Mouse (Mus musculus) right cerebral cortex, postnatal 25 days (tissue): ENCODE data around the gene Gm2115.
A peak's percentile ranks its signal among the peaks of the same experiment; 100 is the strongest.

Experiments used
- DNase-seq: peaks from one replicate; pipeline ENCODE4 v3.0.0; 2022

The Gm2115 gene

DNA sequence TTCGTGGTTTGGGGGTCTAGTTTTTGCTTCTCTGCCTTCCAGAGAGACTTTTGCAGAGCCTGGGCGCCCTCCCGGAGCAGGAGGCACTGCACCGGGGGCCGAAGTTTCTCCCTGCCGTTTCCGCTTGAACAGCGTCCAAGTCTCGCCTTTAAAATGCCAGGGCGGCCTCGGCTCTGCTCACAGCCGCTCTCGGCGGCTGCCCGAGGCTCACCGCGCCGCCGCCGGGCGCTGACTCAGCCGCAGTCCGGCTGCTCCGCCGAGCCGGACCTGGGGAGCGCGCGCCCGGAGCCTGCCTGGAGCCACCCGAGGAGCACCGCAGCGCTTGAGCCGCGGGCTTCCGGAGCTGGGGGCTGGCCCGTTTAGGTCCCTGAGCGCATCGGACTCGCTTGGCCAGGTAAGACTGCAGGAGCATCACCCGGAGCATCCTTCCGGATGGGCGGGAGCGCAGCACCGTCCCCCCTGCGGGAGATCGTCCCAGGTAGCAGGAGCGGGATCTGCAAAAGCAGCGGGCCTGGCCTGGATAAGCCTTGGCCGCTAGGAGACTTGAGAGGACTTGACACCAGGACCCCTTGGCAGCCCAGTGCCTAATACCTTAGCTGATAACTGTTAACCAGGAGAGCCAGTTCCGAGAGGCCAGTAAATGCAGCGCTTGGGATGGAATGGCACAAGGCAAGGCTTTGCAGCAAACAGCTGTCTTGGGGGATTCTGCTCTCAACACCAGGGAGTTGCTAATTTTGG is at the start of gene Gm2115:
TSS of gene Gm2115 (plus strand) at position 159 of the 738 bp plus-strand sequence.
- DNase-seq: peak; percentile 53

DNA sequence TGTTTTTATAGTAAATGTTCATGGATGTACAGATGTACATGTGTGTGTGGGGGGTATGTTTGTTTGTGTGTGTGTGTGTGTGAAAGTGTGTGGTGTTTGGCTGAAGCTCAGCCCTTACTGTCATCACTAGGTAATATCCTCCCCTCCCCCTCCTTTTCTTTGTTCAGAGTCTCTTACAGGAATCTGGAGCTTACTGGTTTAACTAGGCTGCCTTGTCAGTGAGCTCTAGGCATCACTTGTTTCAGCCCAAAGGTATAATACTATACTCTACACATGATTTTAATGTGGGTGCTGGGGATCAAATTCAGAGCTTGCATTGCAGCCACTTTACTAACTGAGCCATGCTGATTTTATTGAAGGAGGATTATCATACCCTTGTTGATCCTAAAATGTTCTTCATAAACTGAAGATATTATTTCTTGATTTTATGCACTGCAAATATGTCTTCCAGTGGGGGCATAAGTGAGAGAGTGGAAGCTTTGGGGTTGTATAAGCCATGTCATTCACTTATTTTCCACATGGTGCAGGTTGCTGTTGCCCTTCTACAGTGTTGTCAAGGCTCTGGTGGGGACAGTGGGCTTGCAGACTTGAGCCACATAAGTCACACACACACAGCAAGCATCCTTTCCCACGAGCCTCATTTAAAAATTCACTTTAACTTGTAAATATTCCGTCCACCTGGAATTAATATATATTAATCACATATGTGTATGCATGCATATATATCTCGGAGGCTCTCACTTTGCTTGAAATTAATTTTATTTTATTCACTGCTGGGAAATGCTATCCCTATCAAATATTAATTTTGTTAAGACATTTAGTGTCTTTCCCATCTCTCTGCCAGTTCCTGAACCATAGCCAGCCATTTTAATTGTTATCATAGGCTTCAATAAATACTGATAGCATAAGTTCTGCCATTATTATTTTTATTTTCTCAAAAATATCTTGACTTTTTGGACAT is 45.0 kb upstream of the Gm2115 start:
- DNase-seq: no peak

DNA sequence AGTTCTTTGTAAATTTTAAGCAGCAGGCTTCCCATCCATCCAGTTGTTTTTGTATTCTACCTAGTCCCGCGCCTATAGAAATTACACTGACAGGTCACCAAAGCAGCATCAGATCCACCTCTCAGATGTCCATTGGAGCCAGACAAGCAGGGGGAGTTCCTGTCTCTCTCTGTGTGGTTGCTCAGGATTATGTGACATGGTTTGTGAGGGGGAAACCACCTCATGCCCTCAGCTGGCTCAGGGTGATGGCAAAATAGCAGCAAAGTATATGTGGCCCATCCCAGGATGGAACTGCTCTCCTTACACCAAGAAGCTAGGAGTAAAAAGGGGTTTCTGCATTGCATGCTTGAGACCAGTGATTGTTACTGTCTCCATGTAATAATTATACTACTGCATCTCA is 42.3 kb upstream of the Gm2115 start:
- DNase-seq: no peak

DNA sequence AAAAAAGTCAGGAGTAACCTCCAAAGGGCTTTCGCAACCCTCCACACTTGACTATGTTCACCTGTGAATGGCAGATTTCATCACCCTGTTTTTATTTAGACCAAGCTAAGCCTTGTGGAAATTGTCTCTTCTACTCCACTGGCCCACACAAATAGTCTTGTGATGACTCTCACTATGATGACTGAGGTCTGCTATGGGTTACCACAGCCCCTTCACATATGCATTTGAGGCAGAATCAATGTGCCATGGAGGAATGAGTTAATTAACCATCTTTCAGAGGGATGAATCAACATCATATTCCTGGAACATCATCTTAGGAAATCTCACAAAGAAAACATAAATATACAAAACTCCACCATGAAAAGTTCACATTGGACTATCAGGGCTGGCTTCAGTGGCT is 25.6 kb upstream of the Gm2115 start:
- no peak for DNase-seq

DNA sequence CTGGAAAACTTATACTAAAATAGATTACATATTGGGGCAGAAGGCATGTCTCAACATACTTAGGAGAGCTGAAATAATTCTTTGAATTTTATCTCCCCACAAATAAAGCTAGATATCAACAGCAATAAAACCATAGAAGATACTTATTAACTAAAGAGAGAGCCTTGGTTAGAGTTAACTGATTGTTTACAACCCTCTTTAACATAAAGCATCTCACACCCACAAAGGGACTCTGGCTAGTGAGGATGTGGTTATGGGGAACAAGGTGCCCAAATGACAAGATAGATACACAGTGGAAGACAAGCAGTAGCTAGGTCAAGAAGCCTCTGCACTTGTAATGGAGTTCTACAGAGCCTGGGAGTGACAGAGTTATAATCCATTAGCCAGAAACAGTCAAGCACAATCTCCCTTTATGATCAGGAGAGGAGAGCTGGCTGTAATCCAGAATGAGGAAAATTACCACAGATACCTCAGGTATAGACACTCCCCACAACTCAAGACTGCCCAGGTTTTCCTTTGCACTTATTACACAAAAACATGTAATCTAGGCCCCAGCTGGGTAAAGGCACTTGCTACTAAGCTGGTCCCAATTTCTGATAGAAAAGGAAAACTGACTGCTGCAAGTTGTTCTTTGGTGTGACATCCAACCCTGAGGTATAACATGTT is 10.1 kb upstream of the Gm2115 start:
- DNase-seq: no peak

DNA sequence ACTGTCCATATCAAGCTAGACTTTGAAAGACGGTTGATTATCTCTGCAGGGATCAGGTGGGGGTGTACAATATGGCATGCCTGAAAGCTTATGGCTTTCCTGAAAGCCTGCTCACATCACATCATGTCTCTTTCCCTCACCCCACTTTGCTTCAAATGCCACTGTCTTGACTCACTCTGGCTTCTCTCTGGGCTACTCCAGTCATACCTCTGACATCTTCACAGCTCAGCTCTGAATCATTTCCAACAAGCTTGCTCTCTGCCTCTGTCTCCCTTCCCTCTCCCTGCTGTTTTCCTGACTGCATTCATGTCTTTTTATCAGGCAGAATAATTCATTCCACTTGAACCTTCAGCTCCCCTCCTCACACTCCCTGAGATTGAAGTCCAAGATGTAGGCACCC is 7.4 kb upstream of the Gm2115 start:
- no peak for DNase-seq

DNA sequence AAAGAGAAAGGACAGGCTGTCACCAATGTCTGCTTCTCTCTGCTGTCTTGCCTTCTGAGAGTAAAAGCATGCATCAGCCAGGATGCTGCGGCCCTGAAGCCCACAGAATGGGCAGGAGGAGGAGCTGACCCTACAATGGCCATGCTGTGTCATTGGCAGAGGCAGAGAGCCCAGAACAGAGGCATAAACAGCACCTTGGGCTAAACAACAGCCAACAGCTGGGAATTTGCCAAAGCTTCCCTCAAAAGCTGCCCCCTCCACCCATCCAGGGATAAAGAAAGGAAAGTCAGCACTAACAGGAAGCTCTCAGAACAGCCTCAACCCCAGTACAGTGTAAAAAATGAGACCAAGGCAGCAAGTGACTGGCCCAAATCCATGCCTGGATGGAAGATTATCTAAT is 6.3 kb upstream of the Gm2115 start:
- DNase-seq: no peak

DNA sequence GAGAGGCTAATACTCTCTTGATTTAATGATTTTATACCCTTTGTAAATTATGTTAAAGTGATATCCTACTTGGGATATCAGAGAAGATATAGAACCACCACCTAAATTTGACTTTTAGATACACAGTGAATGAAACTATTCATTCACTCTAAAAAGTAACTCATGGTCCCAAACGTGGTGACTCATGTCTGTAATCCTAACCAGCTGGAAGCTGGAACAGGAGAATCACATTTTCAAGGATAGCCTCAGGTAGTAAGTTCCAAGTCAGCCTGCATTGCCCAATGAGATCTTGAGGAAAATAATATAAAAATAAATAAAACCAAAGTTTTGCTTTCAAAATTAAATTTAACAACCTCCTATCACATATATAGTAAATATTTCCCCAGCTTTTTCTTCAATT is 2.6 kb upstream of the Gm2115 start:
- no peak for DNase-seq

DNA sequence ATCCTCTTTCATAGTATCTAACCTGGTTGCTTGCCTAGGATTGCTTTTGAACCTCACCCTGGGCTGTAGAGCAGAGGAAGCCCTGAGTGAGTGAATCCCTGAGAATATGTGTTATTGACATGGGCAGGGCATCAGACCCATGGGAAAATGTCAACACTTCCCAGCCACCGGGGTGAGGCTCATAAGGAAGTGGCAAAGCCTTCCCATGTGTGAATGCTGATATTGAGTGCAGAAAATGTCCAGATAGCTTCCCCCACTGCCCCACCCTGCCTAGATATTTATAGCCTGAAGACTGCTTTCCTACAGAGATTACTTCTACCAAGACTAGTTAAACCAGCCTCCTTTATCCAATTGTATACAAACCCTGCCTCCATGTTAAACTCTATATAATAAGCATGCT is 4.0 kb downstream of the Gm2115 start:
- DNase-seq: no peak

DNA sequence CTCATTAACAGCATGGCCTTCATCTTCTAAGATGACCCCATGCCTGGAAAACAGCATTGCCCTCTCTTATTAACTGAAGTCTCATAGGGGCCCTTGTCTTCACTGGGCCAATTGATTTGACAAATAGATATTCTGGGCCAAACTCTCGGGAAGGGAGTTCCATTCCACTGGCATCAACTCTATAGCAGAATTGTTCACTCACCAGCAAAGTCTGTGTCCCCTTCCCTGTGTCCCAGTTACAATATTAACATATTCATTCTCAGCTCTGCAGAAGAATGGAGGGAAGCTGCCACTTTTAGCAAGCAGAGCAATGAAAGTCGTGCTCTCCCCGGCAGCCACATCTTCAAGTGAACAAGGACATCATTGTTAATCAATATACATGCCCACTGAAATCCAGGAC is 5.9 kb downstream of the Gm2115 start:
- DNase-seq: no peak

DNA sequence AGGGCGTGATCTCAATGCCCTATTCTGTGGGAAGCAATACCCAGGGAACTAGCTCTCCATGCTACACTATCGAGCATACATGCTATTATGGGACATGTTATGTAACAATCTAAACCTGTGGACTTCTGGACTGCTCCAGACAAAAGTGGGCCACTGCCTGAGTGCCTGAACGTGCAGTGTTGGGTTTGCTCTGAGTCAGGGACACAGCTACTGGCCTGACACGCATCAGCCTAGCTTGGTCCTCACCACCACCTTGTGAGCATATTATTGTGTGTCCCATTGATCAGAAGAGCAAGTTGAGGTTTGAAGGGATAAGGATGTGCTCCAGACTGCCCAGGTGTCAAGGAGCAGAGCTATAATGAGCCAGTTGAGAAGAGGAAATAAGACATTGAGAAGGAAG is 16.2 kb downstream of the Gm2115 start:
- no peak for DNase-seq

DNA sequence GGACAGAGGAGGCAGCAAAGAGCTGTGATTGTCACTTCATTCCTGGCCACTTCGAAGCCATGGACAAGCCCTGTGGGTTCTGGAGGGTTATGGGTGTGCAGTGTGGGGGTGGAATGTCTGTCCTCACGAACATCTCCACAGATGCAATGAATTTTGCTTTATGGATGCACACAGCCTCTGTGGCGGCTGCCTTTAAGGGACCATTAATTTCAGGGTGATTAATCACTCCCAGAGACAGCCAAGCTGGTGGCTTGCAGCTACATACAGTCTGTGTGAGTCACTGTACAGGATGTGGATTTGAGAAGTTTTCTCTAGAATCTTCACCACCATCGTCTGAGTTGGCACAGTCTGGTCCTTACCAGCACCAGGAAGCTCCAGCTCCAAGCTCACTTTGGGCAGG is 17.9 kb downstream of the Gm2115 start:
- DNase-seq: no peak

DNA sequence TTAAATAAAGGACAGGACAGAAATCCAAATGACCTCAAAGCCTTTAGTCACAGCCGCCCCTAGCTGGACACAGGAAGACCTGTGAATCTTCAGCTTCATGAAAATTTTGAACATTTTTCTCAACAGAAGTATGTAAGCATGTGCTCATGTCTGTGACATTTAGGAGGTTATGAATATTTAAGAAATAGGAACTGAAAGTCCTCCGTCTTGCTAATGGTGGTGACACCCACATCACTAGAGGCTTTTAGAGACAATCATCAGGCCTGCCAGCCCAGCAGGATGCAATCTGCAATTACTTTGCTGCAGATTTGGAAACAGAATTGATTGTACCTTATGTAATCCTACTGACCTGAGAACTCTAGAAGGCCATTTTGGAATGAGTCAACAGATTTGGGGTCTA is 22.7 kb downstream of the Gm2115 start:
- no peak for DNase-seq

DNA sequence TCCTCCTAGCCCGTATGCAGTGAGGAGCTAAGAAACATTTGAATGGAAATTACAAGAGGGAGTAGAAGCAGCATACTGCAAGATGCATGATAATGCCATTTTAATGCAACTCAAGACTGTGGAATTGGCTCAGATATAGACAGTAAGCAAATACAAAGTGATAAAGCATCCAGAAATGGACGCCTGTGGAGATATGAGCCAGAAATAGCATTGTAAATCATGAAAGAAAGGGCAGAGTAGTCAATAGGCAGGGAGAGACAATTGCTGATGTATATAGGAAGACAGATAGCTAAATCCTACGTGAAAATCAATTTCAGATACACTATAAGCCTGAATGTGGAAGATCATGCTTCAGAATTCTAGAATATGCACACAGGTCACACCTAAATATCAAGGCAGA is 26.5 kb downstream of the Gm2115 start:
- no peak for DNase-seq

DNA sequence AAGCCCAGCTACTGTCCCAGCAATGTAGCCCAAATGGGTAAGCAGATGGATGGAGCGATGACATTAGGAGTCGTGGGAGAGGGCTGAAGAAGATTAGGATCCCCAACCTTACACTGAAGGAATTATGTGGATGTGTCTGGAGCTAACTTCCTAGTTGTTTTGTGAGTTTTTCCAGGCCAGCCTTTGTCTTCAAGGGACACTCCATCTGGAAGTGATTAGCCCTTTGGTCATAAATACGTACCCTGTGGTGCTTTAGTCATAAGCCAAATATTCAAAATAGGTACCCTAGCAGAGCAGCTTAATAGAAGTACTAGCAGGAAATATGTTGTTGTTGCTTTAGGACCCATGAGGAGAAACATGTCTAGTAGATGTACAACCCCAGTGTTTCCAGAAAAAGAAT is 28.6 kb downstream of the Gm2115 start:
- no peak for DNase-seq

DNA sequence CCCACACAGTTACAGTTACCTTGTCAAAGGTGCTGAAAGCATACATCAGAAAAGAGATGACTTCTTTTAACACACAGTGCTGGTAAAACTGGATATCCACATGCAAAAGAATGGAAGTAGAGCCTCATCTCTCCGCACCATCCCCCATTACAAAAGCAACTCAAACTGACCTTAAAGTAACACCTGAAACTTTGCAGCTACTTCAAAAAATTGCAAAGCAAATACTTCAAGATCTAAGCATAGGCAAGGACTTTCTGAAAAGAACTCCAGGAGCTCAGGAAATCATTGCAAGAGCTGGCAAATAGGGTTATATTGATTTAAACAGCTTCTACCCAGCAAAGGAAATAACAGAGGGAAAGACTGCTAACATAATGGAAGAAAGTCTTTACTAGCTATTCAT is 31.7 kb downstream of the Gm2115 start:
- no peak for DNase-seq

DNA sequence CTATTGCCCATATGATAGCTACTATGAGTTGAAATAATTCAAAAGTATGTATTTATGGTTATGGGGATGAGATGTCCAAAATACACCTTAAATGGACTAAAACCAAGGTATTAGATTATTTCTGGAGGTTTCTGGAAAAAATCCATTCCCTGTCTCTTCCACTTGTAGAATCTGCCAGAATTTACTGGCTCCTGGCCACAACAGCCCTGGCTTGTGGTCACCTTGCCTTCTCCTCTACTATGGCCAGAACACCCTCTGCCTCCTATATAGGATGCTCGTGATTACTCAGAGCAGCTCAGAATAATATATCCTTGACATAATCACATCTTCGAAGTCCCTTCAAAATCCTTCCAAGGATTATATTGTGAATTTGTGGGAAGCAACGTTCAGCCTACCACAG is 35.5 kb downstream of the Gm2115 start:
- DNase-seq: no peak

DNA sequence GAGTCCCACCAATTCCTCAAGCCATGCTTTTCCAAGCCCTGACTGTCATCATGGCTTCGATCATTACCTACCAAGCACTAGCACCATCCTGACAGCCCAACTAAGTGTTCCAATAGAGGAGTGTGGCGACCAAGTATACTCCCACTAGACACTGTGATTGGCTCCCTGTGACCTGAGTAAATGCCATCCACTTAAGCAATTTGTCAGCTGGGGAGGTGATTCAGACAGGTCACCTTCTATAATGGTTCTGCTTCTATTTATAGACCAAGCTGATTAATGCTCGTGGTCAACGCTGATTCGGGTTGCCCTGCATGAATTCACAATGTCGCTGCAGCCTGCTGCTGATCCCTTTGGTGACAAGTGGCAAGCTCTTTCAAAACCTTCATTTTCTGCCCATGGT is 37.4 kb downstream of the Gm2115 start:
- DNase-seq: no peak

DNA sequence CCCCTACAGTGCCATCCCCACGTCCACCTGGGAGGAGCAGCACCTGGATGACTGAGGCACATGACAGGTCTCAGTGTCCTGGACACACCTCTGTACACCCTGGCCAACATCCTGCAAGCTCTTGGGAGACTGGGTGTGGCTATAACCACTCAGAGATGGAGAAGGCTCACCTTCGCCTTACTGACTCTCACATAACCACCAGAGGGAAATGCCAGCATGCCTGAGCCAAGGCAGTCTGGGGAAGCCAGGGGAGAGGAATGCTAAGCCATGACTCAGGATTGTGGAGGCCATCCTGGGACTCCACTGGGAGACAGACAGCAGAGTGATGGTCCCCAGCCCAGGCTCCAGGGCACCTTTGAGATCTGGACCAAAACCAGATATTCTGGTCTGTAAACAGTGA is 48.3 kb downstream of the Gm2115 start:
- no peak for DNase-seq

DNA sequence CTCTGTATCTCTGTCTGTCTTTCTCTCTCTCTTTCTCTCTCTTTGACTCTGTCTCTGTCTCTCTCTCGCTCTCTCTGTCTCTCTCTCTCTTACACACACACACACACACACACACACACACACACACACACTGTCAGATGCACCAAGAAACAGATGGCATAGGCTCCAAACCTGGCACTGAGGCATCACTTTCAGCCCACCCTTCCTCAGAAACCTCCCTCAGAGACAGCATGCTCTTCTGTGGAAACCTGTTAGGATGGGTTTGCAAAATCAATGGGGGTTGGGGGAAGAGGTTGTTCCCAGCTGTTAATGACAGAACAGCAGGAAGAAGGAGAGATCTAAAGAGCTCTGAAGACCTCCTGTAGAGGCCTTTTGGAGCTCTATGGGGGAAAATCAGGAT is 50.1 kb downstream of the Gm2115 start:
- DNase-seq: peak; percentile 45

DNA sequence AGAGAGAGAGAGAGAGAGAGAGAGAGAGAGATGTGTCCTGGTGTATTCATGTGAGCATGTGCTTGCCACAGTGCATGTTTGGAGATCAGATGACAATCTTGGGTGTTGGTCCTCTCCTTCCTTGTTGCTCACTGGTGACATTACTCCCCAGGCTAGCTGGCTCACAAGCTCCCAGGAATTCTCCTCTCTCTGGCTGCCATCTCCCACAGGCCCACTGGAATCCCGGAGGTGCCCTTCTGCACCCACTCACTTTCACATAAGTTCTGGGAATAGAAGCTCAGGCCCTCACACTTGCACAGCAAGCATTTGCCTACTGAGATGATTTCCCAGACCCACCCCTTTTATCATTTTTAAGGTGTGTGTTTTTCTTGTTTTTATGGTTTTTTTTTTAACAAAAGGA is 51.0 kb downstream of the Gm2115 start:
- no peak for DNase-seq

DNA sequence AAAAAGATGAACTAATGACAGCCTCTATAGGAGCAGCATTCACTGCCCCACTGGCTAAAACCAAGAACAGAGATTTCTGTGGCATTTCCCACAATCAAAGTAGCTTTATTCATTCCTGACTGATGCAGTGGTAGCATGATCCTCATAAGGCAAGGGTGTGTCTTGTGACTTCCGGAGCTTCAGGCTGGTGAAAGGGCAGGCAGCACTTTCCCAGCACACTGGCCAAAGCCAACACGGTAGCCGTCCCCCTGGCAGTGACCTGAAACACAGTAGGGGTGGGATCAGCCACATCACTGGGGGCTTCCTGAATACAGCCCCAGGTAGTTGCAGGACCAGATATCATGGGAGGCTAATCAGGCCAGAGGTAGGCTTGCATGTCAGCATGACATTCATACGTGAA is 56.3 kb downstream of the Gm2115 start:
- no peak for DNase-seq

DNA sequence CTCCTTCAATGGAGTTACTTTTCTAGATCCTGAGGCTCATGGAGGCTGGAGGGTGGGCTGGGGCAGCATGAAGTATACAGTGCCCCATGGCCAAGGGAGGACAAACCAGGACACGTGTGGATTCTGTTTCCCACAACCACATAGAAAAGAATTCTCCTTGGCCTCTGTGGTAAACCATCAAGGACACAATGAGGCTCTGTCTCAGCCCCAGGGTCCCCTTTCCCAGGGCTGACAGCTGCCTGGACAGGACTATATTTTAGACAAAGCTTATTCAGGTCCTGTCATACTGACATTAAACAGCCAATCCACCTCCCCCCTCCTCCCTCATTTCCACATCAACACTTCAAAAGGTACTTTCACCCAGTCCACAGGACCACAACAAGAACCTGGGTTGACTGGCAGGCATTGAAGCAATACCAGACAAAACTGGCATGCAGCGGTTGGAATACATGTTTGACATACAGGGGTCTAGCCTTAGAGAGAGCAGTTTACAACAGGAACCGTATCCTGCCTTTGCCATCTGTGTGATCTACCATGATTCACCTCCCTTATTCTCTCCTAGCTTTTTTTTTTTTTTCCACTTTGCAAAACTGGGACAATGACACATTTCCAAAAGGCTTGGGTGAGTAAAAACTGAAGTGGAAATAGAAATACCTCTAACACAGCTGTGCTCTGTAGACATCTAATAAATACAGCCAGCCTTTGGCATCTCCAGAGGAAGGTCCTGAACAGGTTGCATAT is 57.8 kb downstream of the Gm2115 start:
- DNase-seq: no peak
